Mouse (Mus musculus) T-helper 17 cell (primary cell): ENCODE results near the gene Usp20.

Source experiments
- in situ Hi-C, 2 experiments: fragments of 300-600 bp; cut with MboI, MseI; formaldehyde crosslinking; loops; 1 replicate in 1 of 2; 2 replicates in 1 of 2; pipeline ENCODE4 v1.15.1; 2025; ENCODE audit warnings: high pct_unique_total_duplicates in 2 of 2

The Usp20 gene

DNA sequence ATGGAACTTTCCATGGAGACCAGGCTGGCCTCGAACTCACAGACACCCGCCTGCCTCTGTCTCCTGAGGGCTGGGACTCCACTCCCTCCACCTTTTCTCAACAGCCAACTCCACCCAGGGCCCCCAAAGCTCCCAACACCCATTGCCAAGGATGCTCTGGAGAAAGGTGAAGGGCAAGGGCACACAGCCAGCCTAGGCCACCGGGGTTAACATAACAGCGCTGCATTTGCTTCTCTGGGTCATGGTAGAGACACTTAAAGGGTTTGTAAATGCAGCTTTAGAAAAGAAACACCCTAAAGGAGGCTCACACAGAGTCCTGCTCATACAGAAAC, 87.0 kb downstream of the Usp20 start:
- in situ Hi-C loops: no loop called here

DNA sequence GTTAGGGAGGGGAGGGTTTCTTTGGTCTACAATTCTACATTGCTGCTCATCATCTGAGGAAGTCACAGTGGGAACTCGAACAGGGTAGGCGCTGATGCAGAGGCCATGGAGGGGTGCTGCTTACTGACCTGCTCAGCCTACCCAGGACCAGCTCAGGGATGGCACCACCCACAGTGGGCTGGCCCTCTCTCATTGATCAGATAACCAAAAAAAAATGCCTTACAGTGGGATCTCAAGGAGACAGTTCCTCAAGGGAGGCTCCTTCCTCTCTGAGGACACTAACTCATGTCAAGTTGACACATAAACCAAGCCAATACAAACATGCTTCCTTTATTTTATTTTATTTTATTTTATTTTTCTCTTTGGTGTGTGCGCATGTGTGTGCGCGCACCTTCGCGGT, 87.4 kb downstream of the Usp20 start:
- in situ Hi-C loops: no loop called here
